Mouse (Mus musculus): Measurements from ENCODE around the gene Grtp1. TPM values are rescaled to one million over a fixed set of nuclear protein-coding genes. Genes with fewer than 3 reads are reported as not detected.
A peak's percentile ranks its signal among the peaks of the same experiment; 100 is the strongest.

The Grtp1 gene
- polyA plus RNA-seq, 1 experiment = 29.0 TPM

- TF ChIP-seq POLR2A (IDR thresholded peaks at IDR 0.05; ENCODE audit: insufficient read depth, low read length) = no peak
- no peak for TF ChIP-seq EP300 (IDR thresholded peaks at IDR 0.05; ENCODE audit: insufficient read depth, low read depth, low read length)
- Histone ChIP-seq H3K9me3 (replicated peaks; ENCODE audit: control insufficient read depth, insufficient read depth, low read length, poor library complexity, severe bottlenecking) (no peaks in the 10 kb centered on the region), H3K4me3 (ENCODE audit: low read depth, low read length) (peak overlapping the region; percentile 19), H3K9ac (ENCODE audit: low read depth, poor library complexity, severe bottlenecking) (peak overlapping the region; percentile 37), H3K27ac (ENCODE audit: insufficient read depth, low read length) (peak overlapping the region; percentile 73), H3K36me3 (ENCODE audit: control insufficient read depth, insufficient read depth, low read length, poor library complexity, severe bottlenecking) (peaks cover 44% of the 10 kb centered on the region), H3K27me3 (ENCODE audit: control insufficient read depth, insufficient read depth, low read length, poor library complexity, severe bottlenecking) (no peaks in the 10 kb centered on the region), H3K4me1 (ENCODE audit: control insufficient read depth, insufficient read depth, low read length) (peaks cover 7% of the 10 kb centered on the region)
Measured at GRCm38 (mm10) chr8:13194818-13195217, 5.6 kb downstream of the Grtp1 start.

DNA sequence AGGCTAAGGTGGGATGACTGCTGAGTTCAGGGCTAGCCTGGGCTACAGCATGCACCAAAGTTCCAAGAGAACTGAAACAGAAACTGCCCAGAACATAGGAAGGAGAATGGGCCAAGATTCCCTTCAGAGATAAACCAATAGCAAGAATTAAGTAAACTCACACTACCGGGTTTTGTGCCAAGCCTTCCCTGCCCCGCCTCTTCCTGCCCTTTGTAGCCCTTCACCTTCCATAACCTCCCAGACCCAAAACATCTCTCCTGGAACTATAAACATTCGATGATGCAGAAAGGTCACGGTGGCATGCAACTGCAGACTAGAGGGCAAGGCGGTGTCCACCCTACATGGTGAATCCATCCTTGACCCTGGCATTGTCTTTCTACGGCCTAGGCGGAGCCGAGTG, 10.2 kb downstream of the Grtp1 start:
- H3K27me3 ChIP-seq (ENCODE audit: control insufficient read depth, insufficient read depth, low read length, poor library complexity, severe bottlenecking) = no peaks in the 10 kb centered on the region
- no peaks in the 10 kb centered on the region for H3K9me3 ChIP-seq (replicated peaks; ENCODE audit: control insufficient read depth, insufficient read depth, low read length, poor library complexity, severe bottlenecking)
- H3K36me3 ChIP-seq (ENCODE audit: control insufficient read depth, insufficient read depth, low read length, poor library complexity, severe bottlenecking) = peaks cover 50% of the 10 kb centered on the region
- no peak overlapping the region; the same call in 1 of the 2 replicates for H3K4me3 ChIP-seq (ENCODE audit: low read depth, low read length)
- no peak overlapping the region for H3K9ac ChIP-seq (ENCODE audit: low read depth, poor library complexity, severe bottlenecking)
- TF ChIP-seq POLR2A (IDR thresholded peaks at IDR 0.05; ENCODE audit: insufficient read depth, low read length) (no peak), EP300 (IDR thresholded peaks at IDR 0.05; ENCODE audit: insufficient read depth, low read depth, low read length) (no peak), CTCF (IDR thresholded peaks at IDR 0.05; ENCODE audit: low read depth, low read length) (no peak)
- H3K27ac ChIP-seq (ENCODE audit: insufficient read depth, low read length) = no peak overlapping the region
- peaks cover 5% of the 10 kb centered on the region for H3K4me1 ChIP-seq (ENCODE audit: control insufficient read depth, insufficient read depth, low read length)

DNA sequence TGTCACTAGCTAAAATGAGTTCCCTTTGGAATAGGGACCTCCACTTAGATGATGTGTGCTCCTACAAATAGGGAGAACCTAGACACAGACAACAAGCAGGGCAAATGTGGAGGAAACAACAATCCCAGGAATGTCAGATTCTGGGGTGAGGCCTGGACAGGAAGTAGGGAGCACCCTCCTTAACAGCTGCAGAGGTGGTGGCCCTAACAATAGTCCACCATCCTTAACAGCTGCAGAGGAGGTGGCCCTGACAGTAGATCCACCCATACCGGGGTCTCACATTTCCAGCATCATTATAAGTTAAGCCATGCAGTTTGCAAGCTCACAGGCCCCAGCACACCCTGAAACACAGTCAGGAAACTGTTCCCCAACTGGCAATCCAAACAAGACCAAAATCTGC, 11.6 kb downstream of the Grtp1 start:
- Histone ChIP-seq H3K27ac (ENCODE audit: insufficient read depth, low read length) (no peak overlapping the region), H3K4me3 (ENCODE audit: low read depth, low read length) (no peak overlapping the region), H3K4me1 (ENCODE audit: control insufficient read depth, insufficient read depth, low read length) (peaks cover 5% of the 10 kb centered on the region), H3K27me3 (ENCODE audit: control insufficient read depth, insufficient read depth, low read length, poor library complexity, severe bottlenecking) (no peaks in the 10 kb centered on the region), H3K36me3 (ENCODE audit: control insufficient read depth, insufficient read depth, low read length, poor library complexity, severe bottlenecking) (peaks cover 60% of the 10 kb centered on the region), H3K9ac (ENCODE audit: low read depth, poor library complexity, severe bottlenecking) (no peak overlapping the region), H3K9me3 (replicated peaks; ENCODE audit: control insufficient read depth, insufficient read depth, low read length, poor library complexity, severe bottlenecking) (no peaks in the 10 kb centered on the region)
- TF ChIP-seq POLR2A (IDR thresholded peaks at IDR 0.05; ENCODE audit: insufficient read depth, low read length) (no peak), CTCF (IDR thresholded peaks at IDR 0.05; ENCODE audit: low read depth, low read length) (no peak), EP300 (IDR thresholded peaks at IDR 0.05; ENCODE audit: insufficient read depth, low read depth, low read length) (no peak)

- H3K4me1 ChIP-seq (ENCODE audit: control insufficient read depth, insufficient read depth, low read length) = peaks cover 5% of the 10 kb centered on the region
- no peaks in the 10 kb centered on the region for H3K9me3 ChIP-seq (replicated peaks; ENCODE audit: control insufficient read depth, insufficient read depth, low read length, poor library complexity, severe bottlenecking)
- no peak overlapping the region for H3K4me3 ChIP-seq (ENCODE audit: low read depth, low read length)
- peaks cover 57% of the 10 kb centered on the region for H3K36me3 ChIP-seq (ENCODE audit: control insufficient read depth, insufficient read depth, low read length, poor library complexity, severe bottlenecking)
- TF ChIP-seq POLR2A (IDR thresholded peaks at IDR 0.05; ENCODE audit: insufficient read depth, low read length) (no peak), CTCF (IDR thresholded peaks at IDR 0.05; ENCODE audit: low read depth, low read length) (no peak), EP300 (IDR thresholded peaks at IDR 0.05; ENCODE audit: insufficient read depth, low read depth, low read length) (no peak)
- H3K9ac ChIP-seq (ENCODE audit: low read depth, poor library complexity, severe bottlenecking) = no peak overlapping the region
- H3K27ac ChIP-seq (ENCODE audit: insufficient read depth, low read length) = no peak overlapping the region
- no peaks in the 10 kb centered on the region for H3K27me3 ChIP-seq (ENCODE audit: control insufficient read depth, insufficient read depth, low read length, poor library complexity, severe bottlenecking)
Measured at GRCm38 (mm10) chr8:13188052-13188555, 12.3 kb downstream of the Grtp1 start.

GRCm38 (mm10) chr8:13187638-13188037, 12.8 kb downstream of the Grtp1 start:
- no peaks in the 10 kb centered on the region for H3K27me3 ChIP-seq (ENCODE audit: control insufficient read depth, insufficient read depth, low read length, poor library complexity, severe bottlenecking)
- peaks cover 53% of the 10 kb centered on the region for H3K36me3 ChIP-seq (ENCODE audit: control insufficient read depth, insufficient read depth, low read length, poor library complexity, severe bottlenecking)
- H3K9me3 ChIP-seq (replicated peaks; ENCODE audit: control insufficient read depth, insufficient read depth, low read length, poor library complexity, severe bottlenecking) = no peaks in the 10 kb centered on the region
- TF ChIP-seq POLR2A (IDR thresholded peaks at IDR 0.05; ENCODE audit: insufficient read depth, low read length) = no peak
- no peak for TF ChIP-seq EP300 (IDR thresholded peaks at IDR 0.05; ENCODE audit: insufficient read depth, low read depth, low read length)
- no peak for TF ChIP-seq CTCF (IDR thresholded peaks at IDR 0.05; ENCODE audit: low read depth, low read length)
- H3K27ac ChIP-seq (ENCODE audit: insufficient read depth, low read length) = no peak overlapping the region
- peaks cover 5% of the 10 kb centered on the region for H3K4me1 ChIP-seq (ENCODE audit: control insufficient read depth, insufficient read depth, low read length)
- H3K9ac ChIP-seq (ENCODE audit: low read depth, poor library complexity, severe bottlenecking) = no peak overlapping the region
- no peak overlapping the region for H3K4me3 ChIP-seq (ENCODE audit: low read depth, low read length)

DNA sequence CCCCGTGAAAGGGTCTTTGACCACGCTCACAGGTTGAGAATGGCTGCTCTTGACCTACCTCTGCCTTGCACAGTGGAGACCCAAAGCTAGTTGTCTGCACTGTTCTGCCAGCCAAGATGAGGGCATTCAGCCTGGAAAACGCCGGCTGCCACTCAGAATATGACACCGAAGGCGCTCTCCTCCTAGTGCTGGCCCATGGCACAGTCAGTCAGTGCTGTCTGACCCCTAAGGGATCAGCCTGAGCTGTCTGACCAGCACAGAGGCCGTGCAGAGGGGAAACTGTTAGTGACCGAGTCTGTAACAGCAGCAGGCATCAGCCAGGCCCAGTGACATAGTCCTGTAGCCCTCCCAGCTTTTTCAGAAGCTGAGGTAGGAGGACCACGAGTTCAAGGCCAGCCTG, 13.2 kb downstream of the Grtp1 start:
- Histone ChIP-seq H3K36me3 (ENCODE audit: control insufficient read depth, insufficient read depth, low read length, poor library complexity, severe bottlenecking) (peaks cover 51% of the 10 kb centered on the region), H3K4me3 (ENCODE audit: low read depth, low read length) (no peak overlapping the region), H3K27me3 (ENCODE audit: control insufficient read depth, insufficient read depth, low read length, poor library complexity, severe bottlenecking) (no peaks in the 10 kb centered on the region), H3K4me1 (ENCODE audit: control insufficient read depth, insufficient read depth, low read length) (peaks cover 3% of the 10 kb centered on the region), H3K27ac (ENCODE audit: insufficient read depth, low read length) (no peak overlapping the region), H3K9ac (ENCODE audit: low read depth, poor library complexity, severe bottlenecking) (no peak overlapping the region), H3K9me3 (replicated peaks; ENCODE audit: control insufficient read depth, insufficient read depth, low read length, poor library complexity, severe bottlenecking) (no peaks in the 10 kb centered on the region)
- TF ChIP-seq CTCF (IDR thresholded peaks at IDR 0.05; ENCODE audit: low read depth, low read length) = no peak
- no peak for TF ChIP-seq POLR2A (IDR thresholded peaks at IDR 0.05; ENCODE audit: insufficient read depth, low read length)
- no peak for TF ChIP-seq EP300 (IDR thresholded peaks at IDR 0.05; ENCODE audit: insufficient read depth, low read depth, low read length)

Data from ES-Bruce4 (cell line).